Mouse (Mus musculus): ENCODE measurements around the gene Plod1. TPM values are rescaled to one million over a fixed set of nuclear protein-coding genes. Genes with fewer than 3 reads are reported as not detected.

The Plod1 gene
- total RNA-seq (2014; fragmentation: Nextera tagmentation) (6.7 and 7.0 TPM in 2 replicates), total RNA-seq (2017) (9.0 and 9.1 TPM in 2 replicates)

DNA sequence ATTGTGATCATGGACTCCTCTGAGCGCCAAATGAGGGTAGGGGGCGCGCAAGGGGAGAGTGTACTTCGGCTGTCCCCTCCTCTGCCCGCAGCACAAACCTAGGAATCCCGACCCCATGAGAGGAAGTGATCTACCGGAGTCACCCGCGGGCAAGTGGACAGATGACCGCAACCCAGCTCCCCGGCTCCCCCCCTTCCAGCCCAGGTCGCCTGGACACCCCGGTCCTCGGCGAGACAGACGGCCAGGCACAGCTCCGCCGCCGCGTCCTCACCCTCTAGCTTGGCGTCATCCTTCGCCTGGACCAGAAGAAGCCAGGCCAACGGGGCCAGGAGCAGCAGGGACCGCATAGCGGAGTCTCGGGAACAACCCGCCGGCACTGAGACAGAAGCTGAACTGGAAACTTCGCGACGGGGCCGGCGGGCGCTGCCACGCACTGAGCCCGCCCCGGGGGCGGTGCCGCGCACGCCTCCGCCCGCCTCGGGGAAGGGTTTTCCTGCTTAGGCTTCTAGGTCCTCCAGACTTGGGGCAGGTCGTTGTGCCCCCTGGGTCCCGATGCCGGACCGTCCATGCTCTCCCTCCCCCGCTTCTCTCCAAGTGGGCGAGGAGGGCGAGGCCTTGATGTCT lies at the start of gene Plod1:
Gene Plod1, minus strand, starts transcription at position 437 of the 624 bp plus-strand sequence.
- ATAC-seq (replicated peaks; ENCODE audit: poor library complexity, severe bottlenecking) = peak; percentile 57

DNA sequence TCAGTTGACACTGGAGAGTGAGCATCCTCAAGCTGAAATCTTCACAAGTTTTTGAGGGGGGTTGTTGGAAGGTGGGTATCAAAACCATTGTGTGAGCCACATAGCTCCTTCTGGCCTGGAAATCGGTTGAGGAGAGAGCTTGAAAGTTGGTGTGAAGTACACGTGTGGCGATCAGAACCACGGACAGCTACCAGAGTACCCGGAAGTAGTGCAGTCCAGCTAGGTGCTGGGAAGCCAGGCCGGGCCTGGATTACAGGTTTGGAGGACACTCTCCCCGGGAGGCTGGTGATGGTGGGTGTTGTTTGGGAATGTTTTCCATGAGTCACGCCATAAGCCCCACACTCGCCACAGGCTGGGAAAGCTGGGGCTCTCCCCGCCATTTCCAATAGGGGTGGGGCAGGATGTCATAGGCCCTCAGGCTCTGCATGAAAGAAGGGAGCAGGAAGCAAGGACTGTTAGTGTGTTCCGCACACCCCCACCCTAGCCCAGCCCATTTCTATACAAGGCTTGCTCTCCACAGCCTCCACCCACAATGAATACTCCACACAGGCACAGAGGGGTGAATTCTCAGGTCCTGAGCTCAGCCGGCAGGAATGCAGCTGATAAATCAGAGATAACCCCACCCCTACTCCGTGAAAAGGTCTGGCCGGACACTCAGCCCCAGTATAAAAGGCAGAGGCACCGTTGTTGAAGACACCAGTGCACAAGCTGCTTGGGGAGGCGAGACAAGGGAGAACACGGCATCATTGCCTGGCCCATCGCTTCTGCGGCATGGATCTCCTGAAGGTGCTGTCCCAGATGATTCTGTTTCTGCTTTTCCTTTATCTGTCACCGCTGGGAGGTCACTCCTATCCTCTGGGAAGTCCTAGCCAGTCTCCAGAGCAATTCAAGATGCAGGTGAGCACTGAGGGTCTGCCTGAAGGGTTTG lies 48.9 kb upstream of the Plod1 start, which contains the start of gene Nppb:
Gene Nppb, plus strand, starts transcription at position 584 of the 928 bp plus-strand sequence.
- peak; percentile 90 for ATAC-seq (replicated peaks; ENCODE audit: poor library complexity, severe bottlenecking)

DNA sequence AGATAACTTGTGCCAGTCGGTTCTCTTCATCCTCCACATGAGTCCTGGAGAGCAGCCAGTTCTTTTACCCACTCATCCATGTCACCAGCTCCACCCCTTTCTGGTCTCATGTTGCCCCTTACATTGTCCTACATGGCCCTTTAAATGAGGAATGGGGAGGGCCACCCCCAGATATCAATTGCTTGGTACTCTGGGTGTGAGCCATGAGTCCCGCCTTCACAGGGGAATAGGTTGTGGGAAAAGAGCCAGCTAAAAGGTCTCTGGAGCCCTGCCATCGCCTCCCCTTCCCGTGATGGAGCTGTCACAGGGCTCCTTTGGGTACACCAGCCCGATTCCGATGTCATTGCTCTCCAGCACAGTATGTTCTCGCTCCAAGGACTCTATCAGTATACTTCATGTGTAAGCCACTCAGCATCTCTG lies 42.9 kb upstream of the Plod1 start:
- ATAC-seq (replicated peaks; ENCODE audit: poor library complexity, severe bottlenecking) = no peak

DNA sequence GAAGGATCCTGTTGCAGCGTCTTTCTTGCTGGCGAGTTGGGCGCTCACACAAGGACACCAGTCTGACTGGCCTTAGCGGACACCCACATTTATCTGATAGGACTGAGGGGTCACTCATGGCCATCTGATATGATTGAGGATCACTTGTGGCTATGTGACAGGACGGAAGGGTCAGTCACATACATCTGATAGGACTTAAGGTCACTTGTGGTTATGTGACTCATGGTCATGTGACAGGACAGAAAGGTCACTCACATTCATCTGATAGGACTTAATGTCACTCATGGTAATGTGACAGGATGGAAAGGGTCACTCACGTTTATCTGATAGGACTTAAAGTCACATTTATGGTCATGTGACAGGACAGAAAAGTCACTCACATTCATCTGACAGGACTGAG lies 41.8 kb upstream of the Plod1 start:
- no peak for ATAC-seq (replicated peaks; ENCODE audit: poor library complexity, severe bottlenecking)

DNA sequence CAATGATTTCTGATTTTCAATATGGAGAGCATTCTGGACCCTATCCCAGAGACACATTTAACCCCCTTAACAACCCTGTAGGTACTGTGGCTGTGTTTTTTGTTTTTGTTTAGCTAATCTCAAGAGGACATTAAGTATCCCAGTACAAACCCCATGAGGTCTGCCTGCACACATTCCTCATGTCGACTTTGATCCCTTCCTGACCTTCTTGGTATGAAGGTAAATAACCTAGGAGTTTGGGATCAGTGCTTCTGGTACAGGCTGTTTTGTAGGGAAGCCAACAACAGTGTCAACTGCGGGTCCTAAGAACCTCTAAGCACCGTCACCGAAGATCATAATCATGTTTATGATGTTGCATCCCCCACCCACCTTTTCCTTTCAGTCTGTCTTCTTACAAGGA lies 41.2 kb upstream of the Plod1 start:
- ATAC-seq (replicated peaks; ENCODE audit: poor library complexity, severe bottlenecking) = no peak

DNA sequence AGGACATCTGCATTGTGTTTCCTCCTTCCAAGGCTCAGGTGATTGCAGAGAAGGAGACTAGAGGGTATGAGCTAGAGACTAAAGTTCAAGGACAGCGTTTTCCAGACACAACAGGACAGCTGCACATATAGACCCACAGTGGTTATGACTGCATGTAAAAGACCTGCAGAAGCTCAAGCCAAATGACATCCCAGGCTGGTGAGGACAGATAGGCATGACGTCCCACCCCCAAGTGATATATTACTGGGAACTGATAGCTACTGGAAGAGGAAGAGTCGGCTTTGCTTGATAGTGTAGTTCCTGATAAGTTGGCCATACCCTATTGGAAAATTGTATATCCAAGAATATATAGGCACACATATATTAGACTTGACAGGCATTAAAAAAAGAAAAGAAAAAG lies 39.7 kb upstream of the Plod1 start:
- ATAC-seq (replicated peaks; ENCODE audit: poor library complexity, severe bottlenecking) = no peak

DNA sequence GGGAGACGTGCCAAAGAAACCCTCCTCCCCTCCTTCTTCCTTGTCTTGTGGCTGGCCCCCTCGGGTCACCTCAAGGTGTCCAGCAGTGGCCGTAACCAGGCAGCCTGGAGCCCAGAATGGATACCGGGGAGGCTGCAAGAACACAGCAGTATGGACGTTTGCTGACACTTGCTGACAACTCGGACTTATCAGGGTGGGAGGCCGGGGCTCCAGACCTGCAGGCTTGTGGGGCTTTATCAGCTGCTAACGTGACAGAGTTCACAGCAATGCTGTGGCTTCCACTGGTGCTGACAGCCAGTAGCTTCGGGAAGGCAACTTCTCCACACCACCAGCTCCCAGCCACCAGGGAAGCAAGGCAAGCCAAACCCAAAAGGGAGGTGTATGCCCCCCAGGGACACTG lies 32.8 kb upstream of the Plod1 start:
- no peak for ATAC-seq (replicated peaks; ENCODE audit: poor library complexity, severe bottlenecking)

DNA sequence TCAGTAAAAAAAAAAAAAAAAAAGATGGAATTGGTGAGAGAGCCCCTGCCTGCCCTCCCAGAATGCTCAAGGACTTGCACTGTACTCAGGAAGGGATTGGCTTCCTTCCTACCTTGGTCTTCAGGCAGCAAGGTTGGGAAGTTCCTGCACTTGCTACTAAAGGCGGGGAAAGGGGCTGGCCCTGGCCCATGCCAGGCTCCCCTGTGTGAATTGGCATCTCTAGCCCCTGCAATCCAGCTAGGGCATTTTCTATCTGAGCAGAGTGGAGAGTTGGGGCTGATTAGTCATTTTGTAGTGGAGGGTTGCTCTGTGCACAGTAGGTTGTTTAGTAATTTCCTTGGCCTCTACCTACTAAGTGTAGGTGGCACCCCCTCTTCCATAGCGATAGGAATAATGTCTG lies 32.2 kb upstream of the Plod1 start:
- no peak for ATAC-seq (replicated peaks; ENCODE audit: poor library complexity, severe bottlenecking)

DNA sequence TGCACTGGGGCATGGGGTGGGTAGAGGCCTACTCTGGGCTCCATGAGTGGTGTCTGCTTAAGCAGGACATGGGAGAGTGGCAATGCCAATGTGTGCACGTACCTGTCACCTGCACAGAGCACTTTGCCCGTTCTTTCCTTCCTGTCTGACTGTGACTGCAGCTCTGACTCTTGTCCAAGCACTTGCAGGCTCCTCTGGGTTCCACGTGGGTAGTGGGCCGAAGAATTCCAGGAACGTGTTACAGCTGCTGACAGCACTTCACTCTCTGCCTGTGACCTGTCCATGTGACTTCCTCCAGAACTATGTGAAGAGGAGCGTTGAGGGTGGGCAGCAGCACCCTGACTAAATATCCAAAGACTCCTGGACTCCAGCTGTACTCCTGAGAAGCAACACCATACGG lies 29.1 kb upstream of the Plod1 start:
- ATAC-seq (replicated peaks; ENCODE audit: poor library complexity, severe bottlenecking) = no peak

DNA sequence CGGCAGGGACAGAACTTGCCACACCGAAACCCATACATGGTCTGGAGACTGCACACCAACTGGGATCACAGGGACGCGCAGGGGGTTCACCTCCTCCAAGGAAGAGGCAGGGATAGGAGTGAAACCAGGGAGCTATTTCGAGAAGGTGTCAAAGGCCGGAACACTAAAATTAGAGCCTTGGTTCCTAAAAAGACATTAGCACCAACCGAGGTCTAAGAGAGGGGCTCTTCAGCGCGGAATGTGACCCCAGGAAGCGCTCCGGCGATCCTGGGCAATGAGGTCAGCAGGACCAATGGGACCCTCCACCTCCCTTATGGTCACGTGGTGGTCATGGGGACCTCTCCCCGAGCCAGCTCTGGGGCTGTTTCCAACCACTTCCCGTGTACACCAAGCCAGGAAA lies 27.1 kb upstream of the Plod1 start:
- ATAC-seq (replicated peaks; ENCODE audit: poor library complexity, severe bottlenecking) = no peak

DNA sequence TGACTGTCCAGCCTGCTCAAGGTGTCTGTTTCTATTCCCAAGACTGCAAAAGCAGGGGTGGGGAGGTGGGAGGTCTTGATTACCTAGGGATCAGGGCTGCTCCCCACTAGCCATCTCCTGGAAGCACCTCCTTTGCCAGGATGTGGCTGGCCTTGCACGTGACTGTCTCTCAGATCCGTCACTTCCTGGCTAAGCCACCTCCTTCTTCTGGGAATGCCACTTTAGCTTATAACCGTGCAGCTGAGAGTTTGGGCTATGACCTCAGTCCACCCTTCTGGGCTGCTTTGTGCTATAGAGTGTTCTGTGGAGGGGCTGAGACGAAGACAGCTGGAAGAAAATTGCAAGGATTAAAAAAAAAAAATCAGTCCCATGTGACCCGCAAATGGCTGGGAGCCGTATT lies 26.2 kb upstream of the Plod1 start:
- ATAC-seq (replicated peaks; ENCODE audit: poor library complexity, severe bottlenecking) = no peak

DNA sequence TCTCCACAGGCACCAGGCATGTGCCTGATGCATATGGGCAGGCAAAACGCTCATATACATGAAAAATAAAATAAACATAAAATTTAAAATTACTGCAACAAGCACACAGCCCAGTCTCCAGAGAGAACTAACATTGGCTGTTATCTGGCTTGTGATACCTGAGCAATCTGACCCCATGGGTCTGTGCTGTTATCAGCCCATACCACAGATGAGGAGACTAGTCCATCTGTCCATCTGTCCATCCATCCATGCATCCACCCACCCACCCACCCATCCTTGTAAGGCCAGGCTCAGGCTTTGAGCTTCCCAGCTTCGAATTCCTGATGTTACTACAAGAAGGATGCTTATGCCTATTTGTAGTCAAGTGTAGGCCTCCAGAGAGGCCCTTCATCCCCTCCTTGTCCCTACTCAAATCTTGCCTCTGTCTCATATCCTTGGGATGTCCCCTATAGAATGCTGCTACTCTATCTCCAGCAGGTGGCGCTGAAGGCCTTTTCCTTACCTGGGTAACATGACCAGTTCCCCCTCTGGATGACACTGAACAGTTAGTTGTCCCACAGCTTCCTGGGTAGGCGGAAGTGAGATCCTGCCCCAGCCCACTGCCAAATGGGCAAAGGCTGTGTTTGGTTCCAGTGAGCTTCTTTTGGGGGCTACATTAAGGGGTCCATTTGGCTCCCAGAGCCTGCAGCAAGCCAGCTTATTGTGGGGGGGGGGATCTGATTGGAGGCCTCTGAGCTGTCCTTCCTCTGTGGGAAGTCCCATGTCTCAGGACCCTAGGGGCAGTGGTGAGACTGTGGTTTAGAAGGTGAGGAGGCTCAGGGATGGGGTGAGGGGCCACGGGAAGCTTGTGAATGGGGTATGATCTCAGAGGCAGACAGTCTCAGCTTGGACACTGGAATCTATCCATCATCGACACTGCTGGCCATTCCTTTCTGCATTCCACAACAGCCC lies 23.6 kb upstream of the Plod1 start:
- ATAC-seq (replicated peaks; ENCODE audit: poor library complexity, severe bottlenecking) = peak; percentile 96

DNA sequence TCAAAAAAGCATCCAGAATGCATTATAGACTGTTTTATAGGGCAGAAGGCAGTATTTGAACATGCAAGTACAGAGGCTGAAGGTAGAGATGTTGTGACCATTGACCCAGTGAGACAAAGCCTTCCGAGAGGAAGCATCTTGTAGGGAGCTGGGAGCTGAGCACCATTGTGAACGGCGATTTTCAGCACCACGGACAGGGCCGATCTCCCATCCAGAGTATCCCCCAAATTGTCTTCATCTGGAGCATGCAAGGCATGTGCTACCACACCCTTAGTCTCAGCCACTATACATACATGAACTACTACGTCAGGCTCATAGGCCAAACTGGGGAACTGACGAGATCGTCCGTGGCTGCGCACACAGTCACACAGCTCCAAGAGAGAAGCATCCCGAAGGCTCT lies 20.6 kb upstream of the Plod1 start:
- ATAC-seq (replicated peaks; ENCODE audit: poor library complexity, severe bottlenecking) = peak; percentile 58

DNA sequence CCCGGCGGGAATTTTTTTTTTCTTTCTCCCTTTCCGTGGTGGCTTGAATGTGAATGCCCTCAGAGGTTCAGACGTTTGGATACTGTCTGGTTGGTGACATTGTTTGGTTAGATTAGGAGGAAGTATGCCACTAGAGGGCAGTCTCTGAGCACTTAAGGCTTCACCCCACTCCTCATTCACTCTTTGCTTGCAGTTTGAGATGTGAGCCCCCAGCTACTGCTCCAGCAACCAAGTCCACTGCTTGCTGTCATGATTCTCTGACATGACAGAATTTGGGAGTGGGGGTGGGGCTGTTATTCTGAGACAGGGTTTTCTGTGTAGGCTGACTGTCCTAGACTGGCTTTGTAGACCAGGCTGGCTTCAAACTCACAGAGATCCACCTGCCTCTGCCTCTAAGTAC lies 17.0 kb upstream of the Plod1 start:
- peak; percentile 92 for ATAC-seq (replicated peaks; ENCODE audit: poor library complexity, severe bottlenecking)

DNA sequence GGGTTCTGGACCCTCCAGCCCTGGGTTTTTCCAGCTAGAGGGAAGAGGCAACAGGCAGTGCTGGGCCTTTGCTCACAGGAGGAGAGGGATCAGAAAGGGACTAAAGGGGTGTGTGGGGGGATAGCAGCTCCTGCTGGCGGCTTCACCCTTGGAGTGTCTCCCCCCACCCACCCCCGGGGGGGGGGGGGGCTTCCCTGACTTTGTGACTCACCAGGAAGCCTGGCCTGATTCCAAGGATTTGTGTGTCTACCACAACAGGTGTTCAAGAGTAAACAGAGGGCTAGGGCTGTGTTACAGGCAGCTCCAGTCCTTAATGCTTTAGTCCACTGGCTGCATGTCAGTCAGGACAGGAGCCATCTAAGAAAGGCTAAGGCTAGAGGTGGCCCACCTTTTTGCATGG lies 10.9 kb upstream of the Plod1 start:
- ATAC-seq (replicated peaks; ENCODE audit: poor library complexity, severe bottlenecking) = no peak

DNA sequence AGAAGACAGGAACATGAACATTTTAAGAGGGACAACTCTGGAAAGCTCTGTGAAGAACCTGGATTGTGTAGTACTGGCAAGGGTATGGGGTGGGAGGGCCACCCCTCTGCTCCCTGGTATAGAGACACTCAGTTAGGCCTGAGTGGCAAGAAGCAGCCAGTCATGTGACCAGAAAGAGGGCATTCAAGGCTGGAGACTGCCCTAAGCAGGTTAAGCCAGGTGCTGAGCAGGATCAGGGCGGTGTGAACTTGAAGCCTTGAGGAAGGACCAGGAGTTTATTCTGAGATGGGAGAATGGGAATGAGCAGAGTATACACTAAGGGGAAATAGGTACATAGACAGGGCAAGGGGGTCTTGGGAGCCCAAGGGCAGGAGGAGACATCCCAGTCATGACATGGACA lies 6.4 kb upstream of the Plod1 start:
- no peak for ATAC-seq (replicated peaks; ENCODE audit: poor library complexity, severe bottlenecking)

DNA sequence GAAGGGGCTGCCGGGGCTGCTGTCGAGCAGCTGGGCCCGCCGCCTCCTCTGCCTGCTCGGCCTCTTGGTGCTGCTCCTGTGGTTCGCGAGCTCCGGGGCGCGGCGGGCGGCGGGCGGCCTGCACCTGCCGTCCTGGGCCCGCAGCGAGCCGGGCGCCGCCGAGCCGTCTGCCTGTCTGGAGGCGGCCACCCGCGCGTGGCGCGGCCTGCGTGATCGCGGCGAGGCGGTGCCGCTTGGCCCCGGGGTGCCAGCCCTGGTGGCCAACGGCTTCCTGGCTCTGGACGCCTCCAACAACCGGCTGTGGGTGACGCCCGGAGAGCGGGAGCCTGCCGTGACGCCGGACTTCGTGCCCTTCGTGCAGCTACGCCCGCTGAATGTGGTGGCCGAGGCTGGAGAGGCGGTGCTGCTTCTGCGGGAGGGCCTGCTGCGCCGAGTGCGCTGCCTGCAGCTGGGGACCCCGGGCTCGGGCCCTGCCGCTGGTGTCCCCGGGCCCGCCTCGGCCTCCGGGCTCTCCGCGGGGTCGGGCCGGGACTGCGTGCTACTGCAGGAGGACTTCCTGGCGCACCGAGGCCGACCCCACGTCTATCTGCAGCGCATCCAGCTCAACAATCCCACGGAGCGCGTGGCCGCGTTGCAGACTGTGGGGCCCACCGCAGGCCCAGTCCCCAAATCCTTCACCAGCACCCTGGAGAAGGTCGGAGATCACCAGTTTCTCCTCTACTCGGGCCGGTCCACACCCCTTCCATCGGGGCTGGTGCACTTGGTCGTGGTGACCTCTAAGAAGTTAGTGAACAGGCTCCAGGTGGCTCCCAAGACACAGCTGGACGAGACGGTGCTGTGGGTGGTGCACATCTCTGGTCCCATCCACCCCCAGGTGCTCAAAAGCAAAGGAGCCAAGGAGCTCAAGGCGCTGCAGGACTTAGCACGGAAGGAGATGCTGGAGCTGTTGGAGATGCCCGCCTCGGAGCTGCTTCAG lies 4.8 kb upstream of the Plod1 start:
- ATAC-seq (replicated peaks; ENCODE audit: poor library complexity, severe bottlenecking) = peak; percentile 10

DNA sequence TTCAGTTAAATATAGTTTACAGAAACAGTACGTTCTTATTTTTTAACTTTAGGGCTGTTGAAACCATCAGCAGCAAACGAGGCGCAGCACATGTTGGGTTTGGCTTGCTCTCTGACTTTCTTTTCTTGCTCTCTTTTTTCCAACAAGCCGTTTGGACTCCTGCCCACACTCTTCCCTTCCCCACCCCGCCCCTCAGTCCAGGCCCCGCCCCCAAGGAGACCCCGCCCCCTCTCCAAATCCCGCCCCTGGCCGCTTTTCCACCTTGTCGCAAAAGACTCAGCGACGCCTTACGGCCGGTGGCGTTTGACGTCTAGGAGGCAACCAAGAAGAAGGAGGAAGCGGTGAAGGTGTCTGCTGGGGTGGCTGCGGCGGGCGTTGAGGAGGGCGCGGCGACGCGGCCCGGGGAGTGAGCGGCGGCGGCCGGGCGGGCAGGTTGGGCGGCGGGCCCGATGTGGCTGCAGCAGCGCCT lies 4.0 kb upstream of the Plod1 start, which contains the start of gene 2510039O18Rik:
Gene 2510039O18Rik, plus strand, starts transcription at position 320 of the 469 bp plus-strand sequence.
- ATAC-seq (replicated peaks; ENCODE audit: poor library complexity, severe bottlenecking) = peak; percentile 74

DNA sequence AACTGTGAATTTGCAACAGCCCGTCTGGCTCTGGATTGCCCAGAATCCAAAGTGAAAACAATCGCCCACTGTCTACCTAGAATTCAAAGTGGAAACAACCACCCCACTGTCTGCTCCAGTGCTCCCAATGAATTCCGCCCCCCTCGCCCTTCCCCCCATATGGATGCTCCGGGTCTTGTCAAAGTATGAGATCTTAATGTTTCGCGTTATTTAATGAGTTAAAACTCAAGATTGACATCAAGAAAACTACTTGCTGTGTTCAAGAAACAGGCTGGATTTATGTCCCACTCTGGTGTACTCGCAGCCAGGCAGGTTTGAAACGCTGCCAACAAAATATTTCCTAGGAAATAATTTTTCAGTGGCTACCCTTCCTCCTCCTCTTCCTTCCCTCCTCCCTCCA lies 3.5 kb upstream of the Plod1 start:
- no peak for ATAC-seq (replicated peaks; ENCODE audit: poor library complexity, severe bottlenecking)
